Mouse (Mus musculus) heart, postnatal 0 days (tissue): ENCODE data around the gene Naaladl2. TPM values are rescaled to one million over a fixed set of nuclear protein-coding genes. Genes with fewer than 3 reads are reported as not detected.

Source experiments
- ATAC-seq: fragments of 200-750 bp; cut with Nextera tagmentation; 2 replicates; pipeline ENCODE4 v1.8.0; 2017; ENCODE audit warnings: low read depth, moderate number of reproducible peaks, moderate library complexity; ENCODE audit not compliant: insufficient read depth
- DNase-seq: peaks from one replicate; pipeline ENCODE4 v3.0.0-alpha.2; 2016; ENCODE audit warnings: low spot score
- H3K27ac ChIP-seq: fragments of 300-500 bp; sonication (generic); 2 replicates; pipeline ENCODE4 v1.5.1; 2014; ENCODE audit warnings: low read depth, mild to moderate bottlenecking
- H3K27me3 ChIP-seq: fragments of 300-500 bp; sonication (generic); 2 replicates; pipeline ENCODE4 v1.6.1; 2014; ENCODE audit warnings: low read length, mixed read lengths; ENCODE audit not compliant: control insufficient read depth, insufficient read depth
- H3K36me3 ChIP-seq: fragments of 300-500 bp; sonication (generic); replicated peaks from 2 replicates; pipeline ENCODE4 v1.6.1; 2014; ENCODE audit warnings: low read length, mixed read lengths; ENCODE audit not compliant: control insufficient read depth, insufficient read depth
- H3K4me1 ChIP-seq: fragments of 300-500 bp; sonication (generic); 2 replicates; pipeline ENCODE4 v1.6.1; 2014; ENCODE audit warnings: antibody characterized with exemption; ENCODE audit not compliant: control insufficient read depth, insufficient read depth
- H3K4me2 ChIP-seq: fragments of 300-500 bp; sonication (generic); 2 replicates; pipeline ENCODE4 v1.6.1; 2014; ENCODE audit warnings: low read depth, mild to moderate bottlenecking, low read length, moderate library complexity
- H3K4me3 ChIP-seq: fragments of 300-500 bp; sonication (generic); 2 replicates; pipeline ENCODE4 v1.5.1; 2014; ENCODE audit warnings: low read depth, low read length
- H3K9ac ChIP-seq: fragments of 300-500 bp; sonication (generic); replicated peaks from 2 replicates; pipeline ENCODE4 v1.6.1; 2014; ENCODE audit warnings: low read depth, low read length, mixed read lengths
- H3K9me3 ChIP-seq: fragments of 300-500 bp; sonication (generic); replicated peaks from 2 replicates; pipeline ENCODE4 v1.6.1; 2016; ENCODE audit warnings: low read length; ENCODE audit not compliant: control insufficient read depth
- CTCF ChIP-seq: IDR thresholded peaks from 2 replicates; pipeline ENCODE4 v1.5.1; 2016; ENCODE audit warnings: antibody characterized with exemption, control low read depth, low read depth
- EP300 ChIP-seq: IDR thresholded peaks from 2 replicates; pipeline ENCODE4 v1.6.1; 2016; ENCODE audit warnings: antibody characterized with exemption, low read depth
- WGBS: fragments of 180-500 bp; shearing (Covaris S2); extraction: QIAGEN DNeasy Blood & Tissue Kit; methylation state at CpG from one replicate; pipeline ENCODE4 v1.1.7; 2014; 5-methylcytosine and 5-hydroxymethylcytosine counted together
- polyA plus RNA-seq: library from polyadenylated mRNA; unstranded; fragments of >200 nt; fragmentation: Nextera tagmentation; extraction: Ambion mirVana; gene quantifications from 2 replicates; pipeline ENCODE4 v1.2.1, GENCODE M21; 2015
- total RNA-seq: library from RNA; depleted of rRNA; stranded (reverse); fragments of >200 nt; gene quantifications from 2 replicates; pipeline ENCODE4 v1.2.3, GENCODE M21; 2014; ENCODE audit warnings: low replicate concordance

Gene Naaladl2
- total and polyA plus RNA-seq, 2 experiments from 2014 or later, result 0.08 to 0.60 TPM

- Histone ChIP-seq H3K27me3 (no peaks in the 10 kb centered on the region), H3K9ac (no peak overlapping the region), H3K4me1 (no peaks in the 10 kb centered on the region), H3K9me3 (no peaks in the 10 kb centered on the region), H3K4me2 (no peak overlapping the region), H3K4me3 (no peak overlapping the region), H3K36me3 (no peaks in the 10 kb centered on the region), H3K27ac (no peak overlapping the region)
- 70% methylated on average over 2 of the region's 2 CpGs for WGBS
- ATAC-seq, result no peak
- DNase-seq, result no peak
- TF ChIP-seq CTCF, result no peak
- TF ChIP-seq EP300, result no peak
These were observed 789.1 kb downstream of the Naaladl2 start for GRCm38 (mm10) chr3:24355010-24355409.

- H3K9me3 ChIP-seq, result no peaks in the 10 kb centered on the region
- no peak overlapping the region for H3K9ac ChIP-seq
- no peak for TF ChIP-seq EP300
- peak; percentile 7; the same call in 1 of the 2 replicates for TF ChIP-seq CTCF
- DNase-seq, result no peak
- H3K27me3 ChIP-seq, result no peaks in the 10 kb centered on the region
- H3K4me2 ChIP-seq, result no peak overlapping the region
- no peaks in the 10 kb centered on the region for H3K36me3 ChIP-seq
- no peak for ATAC-seq
- no peak overlapping the region for H3K27ac ChIP-seq
- H3K4me1 ChIP-seq, result no peaks in the 10 kb centered on the region
- H3K4me3 ChIP-seq, result no peak overlapping the region
- 73% methylated on average over 11 of the region's 11 CpGs for WGBS
These were observed 822.3 kb downstream of the Naaladl2 start for GRCm38 (mm10) chr3:24321489-24322405.

- Histone ChIP-seq H3K9ac (no peak overlapping the region), H3K4me2 (no peak overlapping the region), H3K9me3 (no peaks in the 10 kb centered on the region), H3K4me1 (no peaks in the 10 kb centered on the region), H3K36me3 (no peaks in the 10 kb centered on the region), H3K4me3 (no peak overlapping the region), H3K27ac (no peak overlapping the region), H3K27me3 (no peaks in the 10 kb centered on the region)
- ATAC-seq, result no peak
- TF ChIP-seq EP300, result no peak
- TF ChIP-seq CTCF, result no peak
- DNase-seq, result no peak
- 23% methylated on average over 4 of the region's 4 CpGs for WGBS
These were observed 829.3 kb downstream of the Naaladl2 start for GRCm38 (mm10) chr3:24314658-24315297.

GRCm38 (mm10) chr3:24225418-24225817 lies 918.6 kb downstream of the Naaladl2 start:
- TF ChIP-seq CTCF (no peak), EP300 (no peak)
- H3K4me3 ChIP-seq, result no peak overlapping the region
- no peak overlapping the region for H3K9ac ChIP-seq
- WGBS, result 71% methylated on average over 2 of the region's 2 CpGs
- no peaks in the 10 kb centered on the region for H3K4me1 ChIP-seq
- ATAC-seq (no peak), DNase-seq (no peak)
- no peaks in the 10 kb centered on the region for H3K27me3 ChIP-seq
- H3K27ac ChIP-seq, result no peak overlapping the region
- no peaks in the 10 kb centered on the region for H3K36me3 ChIP-seq
- H3K4me2 ChIP-seq, result no peak overlapping the region
- H3K9me3 ChIP-seq, result no peaks in the 10 kb centered on the region

- Histone ChIP-seq H3K27me3 (no peaks in the 10 kb centered on the region), H3K4me1 (no peaks in the 10 kb centered on the region), H3K4me3 (no peak overlapping the region), H3K4me2 (no peak overlapping the region), H3K36me3 (no peaks in the 10 kb centered on the region), H3K9me3 (no peaks in the 10 kb centered on the region), H3K9ac (no peak overlapping the region), H3K27ac (no peak overlapping the region)
- DNase-seq (no peak), ATAC-seq (no peak)
- 64% methylated on average over 1 of the region's 1 CpGs for WGBS
- TF ChIP-seq EP300 (no peak), CTCF (no peak)
These were observed 926.6 kb downstream of the Naaladl2 start for GRCm38 (mm10) chr3:24217476-24217875.
